Mouse (Mus musculus) myocyte (in vitro differentiated cells): ENCODE results near the gene Mindy4. TPM values are rescaled to one million over a fixed set of nuclear protein-coding genes. Genes with fewer than 3 reads are reported as not detected.

Experiments
- H3K27me3 ChIP-seq: one replicate; pipeline ENCODE4 v1.6.1; 2011; ENCODE audit not compliant: control insufficient read depth, insufficient read depth, insufficient read length
- H3K36me3 ChIP-seq: one replicate; pipeline ENCODE4 v1.6.1; 2011; ENCODE audit not compliant: control insufficient read depth, insufficient read depth
- H3K4me2 ChIP-seq: one replicate; pipeline ENCODE4 v1.6.1; 2011; ENCODE audit warnings: low read depth, control low read depth
- H3K4me3 ChIP-seq: one replicate; pipeline ENCODE4 v1.5.1; 2011; ENCODE audit warnings: mild to moderate bottlenecking, control low read depth, moderate library complexity
- H3K79me2 ChIP-seq: one replicate; pipeline ENCODE4 v1.6.1; 2011; ENCODE audit not compliant: control insufficient read depth, insufficient read depth
- H3ac ChIP-seq: one replicate; pipeline ENCODE4 v1.6.1; 2011; ENCODE audit not compliant: control insufficient read depth, insufficient read length
- CEBPB ChIP-seq: IDR thresholded peaks from 2 replicates; pipeline ENCODE4 v1.6.1; 2011; ENCODE audit warnings: mild to moderate bottlenecking, moderate library complexity; ENCODE audit not compliant: poor library complexity, insufficient read depth, severe bottlenecking
- E2F4 ChIP-seq: IDR thresholded peaks from one replicate; pipeline ENCODE4 v1.6.1; 2011; ENCODE audit warnings: mild to moderate bottlenecking, control low read depth, moderate library complexity; ENCODE audit not compliant: insufficient read depth
- MAX ChIP-seq: IDR thresholded peaks from one replicate; pipeline ENCODE4 v1.6.1; 2011; ENCODE audit warnings: low read depth, mild to moderate bottlenecking, control low read depth
- MYOD1 ChIP-seq, 3 experiments: IDR thresholded peaks; one replicate each; pipeline ENCODE4 v1.6.1; 2011; ENCODE audit warnings: control low read depth in 2 of 3, low read depth in 2 of 3, mild to moderate bottlenecking in 2 of 3, moderate library complexity in 1 of 3; ENCODE audit not compliant: insufficient read length in 2 of 3, control insufficient read depth in 1 of 3
- MYOG ChIP-seq, 3 experiments: IDR thresholded peaks; one replicate each; pipeline ENCODE4 v1.6.1; 2011; ENCODE audit warnings: control low read depth in 2 of 3, low read depth in 2 of 3, mild to moderate bottlenecking in 2 of 3; ENCODE audit not compliant: insufficient read length in 2 of 3, control insufficient read depth in 1 of 3, insufficient read depth in 1 of 3
- POLR2A ChIP-seq: IDR thresholded peaks from one replicate; pipeline ENCODE4 v1.6.1; 2011; ENCODE audit warnings: low read depth, mild to moderate bottlenecking, control low read depth, moderate library complexity; ENCODE audit not compliant: insufficient read length
- POLR2AphosphoS2 ChIP-seq: IDR thresholded peaks from one replicate; pipeline ENCODE4 v1.6.1; 2011; ENCODE audit warnings: low read depth, control low read depth; ENCODE audit not compliant: insufficient read length
- REST ChIP-seq: IDR thresholded peaks from one replicate; pipeline ENCODE4 v1.6.1; 2011; ENCODE audit warnings: mild to moderate bottlenecking, control low read depth, moderate library complexity; ENCODE audit not compliant: insufficient read depth, insufficient read length
- SRF ChIP-seq: IDR thresholded peaks from one replicate; pipeline ENCODE4 v1.6.1; 2011; ENCODE audit warnings: low read depth; ENCODE audit not compliant: control insufficient read depth, insufficient read length
- TCF12 ChIP-seq: IDR thresholded peaks from one replicate; pipeline ENCODE4 v1.6.1; 2011; ENCODE audit warnings: mild to moderate bottlenecking, control low read depth; ENCODE audit not compliant: poor library complexity, insufficient read depth, severe bottlenecking
- TCF3 ChIP-seq: IDR thresholded peaks from one replicate; pipeline ENCODE4 v1.6.1; 2011; ENCODE audit warnings: low read depth, control low read depth; ENCODE audit not compliant: insufficient read length
- USF1 ChIP-seq: IDR thresholded peaks from one replicate; pipeline ENCODE4 v1.6.1; 2011; ENCODE audit warnings: low read depth, mild to moderate bottlenecking, control low read depth, moderate library complexity
- polyA plus RNA-seq: library from polyadenylated mRNA; unstranded; fragments of >200 nt; fragmentation: generic; extraction: Trizol; gene quantifications from one replicate; pipeline ENCODE4 v1.2.1, GENCODE M21; 2012; ENCODE audit warnings: missing spikeins

Gene Mindy4
- polyA plus RNA-seq, 1 experiment: 5.0 TPM

- no peak overlapping the region for H3ac ChIP-seq
- TF ChIP-seq REST (no peak), POLR2A (no peak), TCF3 (no peak), CEBPB (no peak), TCF12 (no peak), SRF (no peak)
- no peaks in the 10 kb centered on the region for H3K79me2 ChIP-seq
- H3K27me3 ChIP-seq: no peaks in the 10 kb centered on the region
- H3K4me3 ChIP-seq: no peak overlapping the region
- H3K4me2 ChIP-seq: no peak overlapping the region
- no peaks in the 10 kb centered on the region for H3K36me3 ChIP-seq
Observed at GRCm38 (mm10) chr6:55321518-55321917, 118.3 kb downstream of the Mindy4 start.

GRCm38 (mm10) chr6:55322980-55323379 is 119.8 kb downstream of the Mindy4 start:
- H3K27me3 ChIP-seq: no peaks in the 10 kb centered on the region
- TF ChIP-seq E2F4 (no peak), MYOD1 (IDR thresholded peaks at IDR 0.05; ENCODE audit: control insufficient read depth in 1 of 3, insufficient read length in 2 of 3, low read depth in 2 of 3) (no peak), POLR2A (no peak)
- H3K79me2 ChIP-seq: no peaks in the 10 kb centered on the region
- H3K4me2 ChIP-seq: no peak overlapping the region
- no peaks in the 10 kb centered on the region for H3K36me3 ChIP-seq
- no peak overlapping the region for H3ac ChIP-seq
- no peak overlapping the region for H3K4me3 ChIP-seq

GRCm38 (mm10) chr6:55323908-55324634 is 120.9 kb downstream of the Mindy4 start:
- Histone ChIP-seq H3K4me2 (no peak overlapping the region), H3K79me2 (no peaks in the 10 kb centered on the region), H3K4me3 (no peak overlapping the region), H3ac (no peak overlapping the region), H3K36me3 (no peaks in the 10 kb centered on the region), H3K27me3 (no peaks in the 10 kb centered on the region)
- no peak for TF ChIP-seq TCF12
- no peak for TF ChIP-seq USF1
- TF ChIP-seq MYOG (IDR thresholded peaks at IDR 0.05; ENCODE audit: control insufficient read depth in 1 of 3, insufficient read depth in 1 of 3, insufficient read length in 2 of 3, low read depth in 2 of 3): no peak
- TF ChIP-seq MAX: no peak
- no peak for TF ChIP-seq REST
- TF ChIP-seq MYOD1 (IDR thresholded peaks at IDR 0.05; ENCODE audit: control insufficient read depth in 1 of 3, insufficient read length in 2 of 3, low read depth in 2 of 3): no peak
- TF ChIP-seq POLR2A: no peak
- no peak for TF ChIP-seq SRF
- no peak for TF ChIP-seq TCF3
- TF ChIP-seq E2F4: no peak
- TF ChIP-seq POLR2AphosphoS2: no peak
- TF ChIP-seq CEBPB: no peak

GRCm38 (mm10) chr6:55324785-55325184 is 121.6 kb downstream of the Mindy4 start:
- Histone ChIP-seq H3K4me2 (no peak overlapping the region), H3K4me3 (no peak overlapping the region), H3K36me3 (no peaks in the 10 kb centered on the region), H3K27me3 (no peaks in the 10 kb centered on the region), H3K79me2 (no peaks in the 10 kb centered on the region), H3ac (no peak overlapping the region)
- TF ChIP-seq CEBPB (no peak), SRF (no peak), POLR2AphosphoS2 (no peak), REST (no peak), POLR2A (no peak), MYOD1 (IDR thresholded peaks at IDR 0.05; ENCODE audit: control insufficient read depth in 1 of 3, insufficient read length in 2 of 3, low read depth in 2 of 3) (no peak), MAX (no peak), TCF12 (no peak), TCF3 (no peak), E2F4 (no peak), USF1 (no peak), MYOG (IDR thresholded peaks at IDR 0.05; ENCODE audit: control insufficient read depth in 1 of 3, insufficient read depth in 1 of 3, insufficient read length in 2 of 3, low read depth in 2 of 3) (no peak)

GRCm38 (mm10) chr6:55326299-55326698 is 123.1 kb downstream of the Mindy4 start:
- TF ChIP-seq TCF12: no peak
- TF ChIP-seq MAX: no peak
- no peak for TF ChIP-seq E2F4
- TF ChIP-seq POLR2AphosphoS2: no peak
- no peak for TF ChIP-seq SRF
- TF ChIP-seq MYOG (IDR thresholded peaks at IDR 0.05; ENCODE audit: control insufficient read depth in 1 of 3, insufficient read depth in 1 of 3, insufficient read length in 2 of 3, low read depth in 2 of 3): no peak
- no peak for TF ChIP-seq REST
- no peak for TF ChIP-seq MYOD1 (IDR thresholded peaks at IDR 0.05; ENCODE audit: control insufficient read depth in 1 of 3, insufficient read length in 2 of 3, low read depth in 2 of 3)
- no peak for TF ChIP-seq TCF3
- TF ChIP-seq POLR2A: no peak
- no peak for TF ChIP-seq CEBPB
- TF ChIP-seq USF1: no peak

More at GRCm38 (mm10) chr6:55326299-55326698, 123.1 kb downstream of the Mindy4 start:
- Histone ChIP-seq H3K4me2 (no peak overlapping the region), H3K27me3 (no peaks in the 10 kb centered on the region), H3K79me2 (no peaks in the 10 kb centered on the region), H3K36me3 (no peaks in the 10 kb centered on the region), H3ac (no peak overlapping the region), H3K4me3 (no peak overlapping the region)
